In genomic region chr15:10296570-10296969, GRCm38 (mm10) we compare ENCODE assay signal across 25 mouse cellular contexts. TPM values are rescaled to one million over a fixed set of nuclear protein-coding genes. Genes with fewer than 3 reads are reported as not detected.
"Had no signal": no experiment of that assay in that cellular context is flagged by ENCODE, and none has a peak within 500 bp of the region (broad histone marks: within the 10 kb centered on the region; RNA-seq: fewer than 3 reads in every experiment).

No protein-coding gene starts in this region.

- H3K9ac ChIP-seq: lung, embryonic 14.5 days; midbrain, embryonic 12.5 days; neural tube, embryonic 12.5 days; stomach, embryonic 15.5 days had no signal

- H3K4me2 ChIP-seq: lung, embryonic 14.5 days; midbrain, embryonic 12.5 days; neural tube, embryonic 12.5 days; stomach, embryonic 15.5 days had no signal

- H3K27me3 ChIP-seq: midbrain, embryonic 12.5 days; neural tube, embryonic 12.5 days; stomach, embryonic 15.5 days had no signal

- H3K4me3 ChIP-seq: midbrain, embryonic 10.5 days; midbrain, embryonic 12.5 days; myocyte; neural tube, embryonic 12.5 days; stomach, embryonic 15.5 days had no signal

- H3K9me3 ChIP-seq: midbrain, embryonic 10.5 days; midbrain, embryonic 12.5 days; neural tube, embryonic 12.5 days; stomach, embryonic 15.5 days had no signal

- ATAC-seq: midbrain, embryonic 16.5 days had no signal

- H3K4me1 ChIP-seq: midbrain, embryonic 10.5 days; midbrain, embryonic 12.5 days; neural tube, embryonic 12.5 days; stomach, embryonic 15.5 days had no signal

- H3K27ac ChIP-seq: midbrain, embryonic 10.5 days; midbrain, embryonic 12.5 days; neural tube, embryonic 12.5 days; stomach, embryonic 15.5 days; stomach, postnatal 0 days had no signal

- DNase-seq: lung, adult 18-20 months; lung, embryonic 14.5 days; lung, postnatal 10 days; lung, postnatal 4 days; midbrain, embryonic 14.5 days; right cerebral cortex, postnatal 14 days; thymus, adult 2 months; thymus, postnatal 14 days; thymus, postnatal 4 days had no signal

- H3K36me3 ChIP-seq: midbrain, embryonic 10.5 days; midbrain, embryonic 12.5 days; neural tube, embryonic 12.5 days; stomach, embryonic 15.5 days had no signal

RNA-seq across cellular contexts. Expression of gene Gm21973, which starts 28.6 kb away (rescaled TPM):
- total RNA-seq: megakaryocyte, adult 5-6 weeks; megakaryocyte-erythroid progenitor cell, adult 5-6 weeks; neutrophil, adult 5-6 weeks had no signal
- polyA plus RNA-seq: liver, embryonic 16.5 days; lung, embryonic 14.5 days; lung, embryonic 16.5 days; midbrain, embryonic 10.5 days; midbrain, embryonic 12.5 days; midbrain, embryonic 14.5 days; midbrain, embryonic 16.5 days; myocyte; neural tube, embryonic 12.5 days; neural tube, embryonic 14.5 days; spleen, adult 2 months; stomach, postnatal 0 days; testis, adult 2 months; thymus, adult 2 months; urinary bladder, adult 2 months had no signal
